Mouse (Mus musculus): ENCODE measurements around the gene Ttyh2.

The Ttyh2 gene

GRCm38 (mm10) chr11:114714526-114714925, 39.3 kb downstream of the Ttyh2 start:
- no peak for DNase-seq

- DNase-seq = peak; percentile 34
These were observed 40.3 kb downstream of the Ttyh2 start for GRCm38 (mm10) chr11:114715531-114715930.

DNA sequence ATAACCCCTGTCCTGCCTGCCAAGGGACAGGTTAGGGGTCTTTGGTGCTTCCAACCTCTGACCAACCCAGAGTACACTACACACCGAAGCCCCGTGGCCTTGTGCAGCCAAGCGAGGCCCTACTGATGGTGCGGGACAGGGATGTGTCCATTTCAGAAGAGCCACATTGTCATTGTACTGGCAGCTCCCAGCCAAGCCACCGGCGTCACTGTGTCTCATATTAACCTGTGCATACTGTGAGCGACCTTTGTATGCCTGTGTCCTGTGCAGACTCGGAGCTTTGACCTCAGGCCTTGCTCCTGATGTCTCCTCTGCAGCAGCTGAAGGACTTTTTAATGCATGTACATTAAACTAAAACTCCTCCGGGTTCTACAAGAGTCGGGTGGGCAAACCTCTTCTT, 45.3 kb downstream of the Ttyh2 start:
- DNase-seq = no peak

DNA sequence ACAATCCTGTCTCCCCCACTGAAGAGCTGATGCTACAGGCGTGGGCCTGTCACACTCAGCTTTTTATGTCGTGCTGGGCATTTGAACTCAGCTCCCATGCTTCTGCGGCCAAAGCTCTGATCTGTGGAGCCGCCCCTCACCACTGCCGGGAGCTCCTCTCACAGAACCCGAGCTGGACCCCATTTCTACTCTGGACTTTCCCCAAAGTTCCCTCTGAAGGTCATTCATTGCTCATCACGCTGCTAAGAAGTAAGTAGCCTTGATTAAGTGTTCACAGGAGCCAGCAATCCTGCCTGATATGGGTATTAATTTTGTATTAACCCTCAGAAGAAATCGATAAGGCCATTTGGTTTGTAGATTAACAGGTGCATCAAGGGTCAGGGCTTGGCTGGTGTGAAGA, 47.2 kb downstream of the Ttyh2 start:
- DNase-seq = no peak

- no peak for DNase-seq
These were observed 47.8 kb downstream of the Ttyh2 start for GRCm38 (mm10) chr11:114723030-114723429.

GRCm38 (mm10) chr11:114724787-114725590, 49.8 kb downstream of the Ttyh2 start:
- DNase-seq = peak; percentile 31

DNA sequence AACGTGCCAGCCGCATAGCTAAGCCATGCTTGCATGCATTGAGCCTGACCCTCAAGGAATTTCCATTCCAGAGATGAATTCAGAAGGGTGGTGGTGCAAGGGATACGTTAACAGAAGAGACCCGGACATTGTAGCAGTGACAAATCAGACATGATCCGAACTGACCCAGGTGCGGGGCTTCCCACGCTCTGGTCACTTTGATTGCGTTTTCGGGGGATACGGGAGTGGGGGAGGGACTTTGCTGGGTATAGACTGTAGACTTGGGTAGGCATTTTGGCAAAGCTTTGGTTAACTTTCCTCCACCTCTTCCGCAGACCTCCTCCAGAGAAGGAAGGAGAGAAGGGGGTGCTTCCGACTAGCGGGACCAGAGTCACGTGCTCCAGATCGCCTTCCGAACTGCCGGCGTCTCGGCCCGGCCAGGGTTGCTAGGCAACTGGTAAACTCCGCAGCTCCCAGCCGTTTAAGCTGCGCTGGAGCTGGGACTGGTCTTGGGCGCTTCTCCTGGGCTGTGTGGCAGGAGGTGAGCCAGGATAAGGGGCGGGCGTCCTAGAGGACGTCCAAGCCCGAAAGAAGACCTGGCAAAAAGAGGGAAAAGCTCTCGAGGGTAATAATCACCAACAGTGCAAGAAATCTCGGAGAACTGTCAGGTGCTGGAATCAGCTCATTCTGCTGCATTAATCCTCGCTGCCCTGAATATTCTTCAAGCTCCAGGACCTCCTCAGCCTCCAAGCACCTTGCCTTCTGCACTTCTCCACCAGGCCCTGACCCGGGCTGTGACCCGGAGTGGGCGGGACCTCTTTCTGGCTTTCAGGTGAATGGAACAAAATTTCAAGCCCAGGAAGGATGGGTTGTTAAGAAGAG, 52.0 kb downstream of the Ttyh2 start, which contains the start of gene Dnaic2:
Gene Dnaic2, plus strand, starts transcription at position 444 of the 861 bp plus-strand sequence.
- DNase-seq = peak; percentile 86

GRCm38 (mm10) chr11:114727826-114728186, 52.6 kb downstream of the Ttyh2 start:
- DNase-seq = no peak

- DNase-seq = no peak
These were observed 53.1 kb downstream of the Ttyh2 start for GRCm38 (mm10) chr11:114728333-114728732.

- no peak for DNase-seq
These were observed 54.7 kb downstream of the Ttyh2 start for GRCm38 (mm10) chr11:114729832-114730363.

DNA sequence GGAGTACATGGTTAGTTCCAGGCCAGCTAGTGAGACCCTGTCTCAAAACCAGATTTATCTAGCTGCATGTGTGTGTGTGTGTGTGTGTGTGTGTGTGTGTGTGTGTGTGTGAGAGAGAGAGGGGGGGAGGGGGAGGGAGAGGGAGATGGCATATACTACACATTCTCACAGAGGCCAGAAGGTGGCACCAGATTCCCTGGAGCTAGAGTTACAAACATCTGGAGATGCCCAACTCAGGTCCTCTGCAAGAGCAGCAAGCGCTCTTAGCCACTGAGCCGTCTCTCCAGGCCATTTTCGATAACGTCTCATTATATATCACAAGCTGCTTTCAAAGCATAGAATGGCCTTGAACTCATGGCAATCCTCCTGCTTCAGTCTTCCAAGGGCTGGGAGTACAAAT, 56.5 kb downstream of the Ttyh2 start:
- DNase-seq = no peak

- no peak for DNase-seq
These were observed 57.7 kb downstream of the Ttyh2 start for GRCm38 (mm10) chr11:114732890-114733289.

DNA sequence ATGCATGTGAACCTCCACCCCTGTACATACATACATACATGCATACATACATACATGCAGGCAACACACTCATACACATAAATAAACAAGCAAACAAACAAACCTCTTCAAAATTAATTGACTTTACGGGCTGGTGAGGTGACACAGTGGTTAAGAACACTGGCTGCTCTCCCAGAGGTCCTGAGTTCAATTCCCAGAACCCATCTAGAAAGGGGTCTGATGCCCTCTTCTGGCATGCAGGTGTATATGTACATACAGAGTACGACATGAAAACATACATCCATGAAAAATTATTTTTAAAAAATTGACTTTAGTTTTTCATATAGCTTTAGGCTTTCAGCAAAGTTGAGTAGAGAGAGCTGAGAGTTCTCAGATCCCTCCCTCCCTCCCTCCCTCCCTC, 60.9 kb downstream of the Ttyh2 start:
- DNase-seq = no peak

DNA sequence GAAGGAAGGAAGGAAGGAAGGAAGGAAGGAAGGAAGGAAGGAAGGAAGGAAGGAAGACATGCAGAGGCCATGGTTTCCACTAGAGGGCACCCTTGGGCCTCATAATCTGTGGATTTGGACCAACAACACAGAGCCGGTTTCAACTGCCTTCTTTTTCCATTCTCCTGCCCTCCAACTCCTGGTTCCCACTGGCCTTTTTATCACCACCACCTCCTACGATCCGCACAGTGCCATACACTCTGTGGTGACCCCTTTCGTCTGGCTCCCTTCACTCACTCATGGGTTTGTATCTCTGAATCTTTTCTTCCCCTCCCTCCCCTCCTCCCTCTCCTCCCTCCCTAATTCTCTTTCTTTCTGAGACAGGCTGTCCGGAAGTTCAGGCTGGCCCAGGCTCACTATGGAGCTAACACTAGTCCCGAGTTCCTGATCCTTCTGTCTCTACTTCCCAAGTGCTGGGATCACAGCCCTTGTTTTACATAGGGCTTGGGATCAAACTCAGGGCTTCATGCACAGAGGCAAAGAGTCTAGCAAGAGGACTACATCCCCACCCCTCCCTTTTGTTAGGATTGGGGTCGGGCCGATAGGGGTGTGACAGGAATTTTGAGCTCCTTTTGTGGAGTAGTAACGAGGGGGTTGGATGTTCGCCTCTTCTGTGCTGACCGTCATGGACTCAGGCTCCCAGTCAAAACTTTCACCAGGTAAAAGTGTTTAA, 61.8 kb downstream of the Ttyh2 start:
- peak; percentile 77 for DNase-seq

- no peak for DNase-seq
These were observed 65.4 kb downstream of the Ttyh2 start for GRCm38 (mm10) chr11:114740598-114740997.

- DNase-seq = no peak
These were observed 66.2 kb downstream of the Ttyh2 start for GRCm38 (mm10) chr11:114741451-114741850.

DNA sequence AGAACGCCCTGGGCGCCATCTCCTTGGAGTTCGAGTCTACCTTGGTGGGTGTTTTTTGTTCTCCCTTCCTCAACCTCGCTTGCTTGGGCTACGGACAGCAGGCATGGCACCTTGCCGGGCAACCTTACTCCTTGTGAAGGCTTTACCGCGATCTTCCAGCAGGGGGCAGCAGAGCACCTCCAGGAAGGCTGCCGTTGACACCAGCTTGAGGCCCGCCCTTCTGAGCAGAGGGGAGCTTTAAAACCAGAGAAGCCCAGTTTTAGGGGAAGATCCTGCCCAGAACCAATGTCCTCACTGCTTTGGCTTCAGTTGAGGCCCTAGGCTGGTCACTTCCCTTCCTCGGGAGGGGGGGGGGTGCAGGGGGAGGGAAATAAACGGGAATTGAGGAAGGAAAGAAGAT, 69.9 kb downstream of the Ttyh2 start:
- peak; percentile 95 for DNase-seq

DNA sequence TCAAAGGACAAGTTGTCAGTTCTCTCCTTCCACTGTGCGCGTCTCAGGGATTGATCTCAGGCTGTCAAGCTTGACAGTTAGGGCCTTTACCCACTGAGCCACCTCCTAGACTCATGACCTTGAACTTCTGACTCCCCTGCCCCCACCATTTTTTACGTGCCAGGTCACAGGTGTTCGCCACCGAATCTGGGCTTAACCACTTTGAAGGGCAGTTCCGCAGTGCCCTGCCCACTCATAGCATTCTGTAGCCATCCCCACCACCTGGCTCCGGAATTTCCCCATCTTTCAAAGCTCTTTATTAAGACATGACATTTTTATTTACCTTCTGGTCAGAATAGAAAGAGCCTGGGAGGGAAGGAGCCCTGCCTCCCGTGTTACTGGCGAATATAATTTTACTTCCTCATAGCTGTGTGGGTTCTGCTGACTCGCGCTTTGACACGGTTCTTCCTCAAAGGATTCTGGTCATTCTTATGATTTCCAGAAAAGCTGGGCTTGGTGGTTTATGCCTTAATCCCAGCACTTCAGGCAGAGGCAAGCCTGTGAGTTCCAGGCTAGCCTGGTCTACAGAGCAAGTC, 72.4 kb downstream of the Ttyh2 start:
- no peak for DNase-seq

GRCm38 (mm10) chr11:114764820-114765818, 89.9 kb downstream of the Ttyh2 start, which contains the start of gene Kif19a:
Gene Kif19a, plus strand, starts transcription at chr11:114765388.
- DNase-seq = peak; percentile 76

DNA sequence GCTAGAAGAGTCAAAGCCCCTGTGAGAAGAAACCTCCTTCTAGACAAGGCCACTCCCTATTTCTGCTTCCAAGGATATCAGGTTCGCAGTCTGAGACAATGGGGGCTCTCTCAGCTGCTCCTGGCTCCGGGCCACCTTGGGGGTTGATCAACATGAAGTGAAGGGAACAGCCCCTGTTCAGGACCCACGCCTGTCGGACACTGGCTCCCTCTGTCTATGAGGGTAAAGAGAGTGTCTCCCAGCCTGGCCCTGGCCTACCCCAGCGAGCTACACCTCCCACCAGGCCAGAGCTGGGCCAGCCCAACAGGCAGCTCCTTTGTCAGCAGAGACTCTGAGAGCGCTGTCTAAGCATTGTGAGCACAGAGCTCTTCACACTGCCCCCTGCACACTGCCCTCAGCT, 94.7 kb downstream of the Ttyh2 start:
- no peak for DNase-seq

Data from kidney, postnatal 10 days (tissue).